Mouse (Mus musculus) layer of hippocampus, adult 9-11 months (tissue): Measurements from ENCODE around the gene Rdh1.
"Not testable (repeated sequence)": the region's sequence is repeated elsewhere in the genome, so short reads cannot be mapped to it uniquely, and the experiment has no call there.

ENCODE experiments used
- DNase-seq: peaks from one replicate; pipeline ENCODE4 v3.0.0; 2022

Gene Rdh1

DNA sequence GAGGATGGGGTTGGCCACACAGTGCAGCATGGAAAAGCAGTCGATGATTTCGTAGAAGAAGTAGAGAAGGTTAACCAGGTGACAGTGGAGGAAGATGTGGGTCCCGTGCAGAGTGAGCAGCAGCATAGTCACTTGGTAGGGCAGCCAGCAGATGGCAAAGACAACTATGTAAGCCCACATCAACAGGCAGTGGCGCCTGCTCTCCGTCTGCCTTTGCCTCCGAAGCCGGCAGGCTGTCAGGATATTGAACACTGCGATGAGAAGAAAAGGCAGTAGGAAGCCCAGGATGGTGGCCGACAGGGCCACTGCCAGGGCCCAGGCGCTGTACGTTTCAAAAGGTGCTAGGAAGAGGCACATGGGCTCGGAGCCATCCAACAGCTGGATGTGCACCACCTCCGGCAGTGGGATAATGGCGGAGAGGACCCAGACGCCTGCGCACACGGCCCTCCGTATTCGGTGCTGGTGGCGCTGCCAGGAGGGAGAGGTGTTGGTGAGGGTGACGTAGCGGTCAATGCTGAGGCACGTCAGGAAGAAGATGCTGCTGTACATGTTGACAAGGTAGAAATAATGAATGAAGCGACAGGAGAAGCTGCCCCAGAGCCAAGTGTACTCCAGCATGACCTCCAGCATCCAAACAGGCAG lies 9.3 kb upstream of the Rdh1 start:
- peak; percentile 50 for DNase-seq

DNA sequence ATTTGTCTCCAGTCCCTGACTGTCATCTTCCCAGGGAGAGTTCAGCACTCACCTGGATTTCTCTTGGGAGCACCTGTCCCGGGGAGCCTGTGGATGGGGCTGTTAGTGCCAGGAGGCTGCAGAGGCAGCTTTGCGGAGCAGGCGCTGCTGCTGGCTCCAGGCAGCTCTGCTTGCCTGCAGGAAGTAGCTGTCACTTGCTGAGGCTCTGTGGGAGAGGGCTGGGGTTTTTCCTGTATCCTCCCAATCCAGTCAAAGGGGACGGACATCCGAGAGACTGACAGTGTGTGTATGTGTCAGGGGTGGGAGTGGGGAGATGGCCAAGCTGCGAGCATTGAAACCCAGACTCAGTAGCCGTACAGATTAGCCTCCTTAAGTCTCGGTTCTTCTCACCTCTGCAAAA lies 8.0 kb upstream of the Rdh1 start, which contains the start of gene Gpr182:
Gene Gpr182 (minus strand): TSS at position 185 of the 400 bp plus-strand sequence.
- DNase-seq: no peak

- DNase-seq: no peak
Measured at GRCm38 (mm10) chr10:127754566-127755166, 4.9 kb upstream of the Rdh1 start.

DNA sequence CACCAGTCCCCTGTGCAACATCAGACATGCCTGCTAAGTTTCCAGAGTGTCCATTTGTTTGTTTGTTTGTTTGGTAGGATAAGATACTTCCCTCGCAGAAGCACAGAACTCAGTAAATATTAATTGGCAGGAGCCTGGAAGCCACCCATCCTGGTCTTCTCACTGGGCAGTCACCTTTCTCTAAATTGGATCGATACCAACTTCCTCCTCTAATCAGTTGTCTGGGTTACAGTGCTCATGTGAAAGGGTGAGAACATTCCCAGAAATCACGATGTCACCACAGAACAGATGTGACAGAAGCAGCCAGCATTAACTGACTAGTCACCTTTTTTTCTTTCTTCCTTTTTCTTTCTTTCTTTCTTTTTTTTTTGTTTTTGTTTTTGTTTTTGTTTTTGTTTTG lies 4.3 kb upstream of the Rdh1 start:
- DNase-seq: no peak

DNA sequence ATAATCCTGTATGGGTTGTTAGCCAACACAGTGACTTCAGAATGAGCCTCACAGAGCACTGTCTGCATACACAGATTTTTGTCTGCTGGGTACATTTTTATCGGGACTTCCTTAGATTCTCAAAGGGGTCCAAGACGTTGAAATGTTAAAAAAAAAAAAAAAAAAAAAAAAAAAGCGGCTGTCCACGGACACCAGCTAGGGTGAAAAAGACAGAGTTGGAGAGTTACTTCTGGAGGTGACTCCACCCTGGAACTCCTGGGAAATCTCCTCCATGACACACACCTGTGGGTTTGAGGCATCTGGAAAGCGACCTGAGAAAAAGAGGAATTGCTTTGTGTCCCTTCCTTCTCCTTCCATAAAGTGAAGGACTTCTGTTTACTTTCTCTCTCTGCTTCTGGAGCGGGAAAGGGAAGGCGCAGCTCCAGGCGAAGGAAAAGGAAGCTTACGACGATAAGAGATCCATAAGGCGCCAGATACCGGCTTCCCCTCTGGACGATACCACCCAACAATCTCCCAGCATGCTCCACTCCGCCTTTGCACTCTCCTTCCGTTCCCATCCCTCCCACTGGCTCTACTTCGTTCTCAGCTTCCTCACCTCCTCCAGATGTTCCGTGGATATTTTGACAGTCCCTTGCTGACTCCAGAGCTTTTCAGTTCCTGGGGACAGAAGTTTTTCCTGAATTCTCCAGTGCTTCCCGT lies 3.6 kb upstream of the Rdh1 start:
- no peak for DNase-seq

DNA sequence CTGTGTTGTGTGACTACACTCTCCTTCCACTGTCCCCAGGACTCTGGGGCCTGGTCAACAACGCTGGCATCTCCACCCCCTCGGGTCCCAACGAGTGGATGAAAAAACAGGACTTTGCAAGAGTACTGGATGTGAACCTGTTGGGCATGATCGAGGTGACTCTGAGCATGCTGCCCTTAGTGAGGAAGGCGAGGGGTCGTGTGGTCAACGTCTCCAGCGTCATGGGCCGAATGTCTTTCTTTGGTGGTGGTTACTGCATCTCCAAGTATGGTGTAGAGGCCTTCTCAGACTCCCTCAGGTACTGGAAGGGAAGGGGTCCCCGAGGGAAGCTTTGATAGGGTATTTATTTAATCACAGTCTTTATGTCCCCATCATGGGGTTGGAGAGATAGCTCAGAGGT lies 3.4 kb downstream of the Rdh1 start:
- DNase-seq: not testable (repeated sequence)

DNA sequence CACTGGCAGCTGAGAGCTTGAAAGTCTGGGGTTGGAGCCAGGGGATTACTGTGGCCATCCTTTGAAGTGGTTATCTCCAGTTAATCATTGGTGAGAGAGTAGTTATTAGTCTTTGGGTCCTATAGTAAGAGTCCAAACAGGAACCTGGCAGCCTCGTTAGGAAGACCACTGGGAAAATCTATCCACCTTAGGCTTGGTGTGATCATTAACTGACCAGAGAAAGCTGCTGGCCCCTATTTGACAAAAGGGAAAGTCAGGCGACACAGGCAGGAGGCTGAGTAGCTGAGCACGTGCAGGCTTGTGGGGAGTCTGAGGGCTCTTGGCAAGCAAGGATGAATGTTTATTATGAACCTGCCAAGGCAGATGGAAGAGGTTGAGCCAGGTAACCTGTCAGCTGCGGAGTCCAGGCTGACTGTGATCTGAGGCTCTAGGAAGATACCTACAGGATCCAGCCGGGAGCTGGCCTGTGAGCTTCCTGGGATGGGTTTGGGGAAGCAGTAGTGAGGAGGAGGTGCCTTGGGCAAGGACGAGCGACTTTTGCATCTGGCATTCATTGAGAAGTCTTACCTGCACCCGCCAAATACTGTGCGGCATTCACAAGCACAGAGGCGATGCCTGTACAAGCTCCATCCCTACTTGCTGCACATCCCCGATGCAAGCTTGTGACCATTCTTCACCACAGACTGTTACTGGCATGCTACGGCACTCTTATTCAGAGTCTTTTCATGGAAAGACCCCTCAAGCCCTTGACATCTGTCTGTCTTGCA lies 4.6 kb downstream of the Rdh1 start:
- no peak for DNase-seq

DNA sequence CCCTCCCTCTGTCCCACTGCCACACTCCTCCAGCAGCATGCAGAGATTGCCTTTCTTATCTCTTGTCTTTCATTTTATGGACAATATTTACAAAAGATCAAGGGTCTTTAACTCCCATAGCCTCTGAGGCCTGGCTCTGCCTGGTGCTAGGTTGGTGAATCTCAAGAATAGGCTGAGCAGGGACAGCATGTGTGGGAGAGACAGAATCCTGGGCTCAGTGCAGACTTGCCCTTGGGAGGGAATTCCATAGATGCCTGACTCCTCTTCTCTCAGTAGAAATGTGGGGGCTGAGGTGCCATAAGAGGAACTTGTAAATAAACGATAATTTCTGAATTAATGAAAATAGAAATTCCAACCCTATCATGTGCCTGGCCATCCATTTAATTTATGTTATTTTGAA lies 7.0 kb downstream of the Rdh1 start:
- DNase-seq: no peak

DNA sequence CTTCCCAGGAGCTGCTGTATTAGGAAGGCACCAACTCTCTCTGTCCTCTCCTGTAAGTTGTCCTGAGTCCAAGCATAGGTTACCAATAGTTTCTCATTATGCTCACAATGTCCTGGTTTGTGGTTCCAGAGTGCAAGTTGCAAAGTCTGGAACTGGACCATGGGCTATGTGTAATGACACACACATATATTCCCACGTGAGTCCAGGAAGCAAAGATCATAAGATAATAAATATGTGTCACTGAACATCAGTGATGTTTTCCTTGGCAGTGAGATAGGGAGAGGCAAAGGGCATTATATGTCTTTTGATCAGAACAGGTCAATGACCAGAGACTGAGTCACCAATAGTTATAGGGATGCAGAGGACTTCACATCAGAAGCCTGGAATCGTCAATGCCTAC lies 16.5 kb downstream of the Rdh1 start, which contains the start of gene Rdh9:
Gene Rdh9 (plus strand): TSS at position 376 of the 400 bp plus-strand sequence.
- no peak for DNase-seq

- DNase-seq: not testable (repeated sequence)
Measured at GRCm38 (mm10) chr10:127782321-127782720, 22.8 kb downstream of the Rdh1 start.

DNA sequence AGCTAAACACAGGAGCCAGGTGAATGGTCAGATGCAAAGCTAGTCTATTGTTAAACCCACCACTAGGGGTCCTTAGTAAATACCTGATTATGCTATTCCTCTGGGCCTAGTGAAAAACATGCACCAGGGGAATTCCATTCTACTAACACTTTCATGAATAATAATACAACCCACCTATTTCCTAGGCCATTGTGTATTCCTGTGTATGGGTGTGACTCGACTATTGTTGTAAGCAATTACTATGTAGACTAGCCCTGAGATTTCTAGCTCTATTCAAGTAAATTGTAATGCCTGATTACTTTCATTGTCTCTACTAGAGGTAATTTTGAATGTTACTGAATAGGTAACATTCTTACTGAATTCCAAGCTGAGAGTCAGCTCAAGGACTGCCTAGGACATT lies 25.9 kb downstream of the Rdh1 start:
- not testable (repeated sequence) for DNase-seq

GRCm38 (mm10) chr10:127799295-127799694 lies 39.8 kb downstream of the Rdh1 start:
- DNase-seq: no peak

DNA sequence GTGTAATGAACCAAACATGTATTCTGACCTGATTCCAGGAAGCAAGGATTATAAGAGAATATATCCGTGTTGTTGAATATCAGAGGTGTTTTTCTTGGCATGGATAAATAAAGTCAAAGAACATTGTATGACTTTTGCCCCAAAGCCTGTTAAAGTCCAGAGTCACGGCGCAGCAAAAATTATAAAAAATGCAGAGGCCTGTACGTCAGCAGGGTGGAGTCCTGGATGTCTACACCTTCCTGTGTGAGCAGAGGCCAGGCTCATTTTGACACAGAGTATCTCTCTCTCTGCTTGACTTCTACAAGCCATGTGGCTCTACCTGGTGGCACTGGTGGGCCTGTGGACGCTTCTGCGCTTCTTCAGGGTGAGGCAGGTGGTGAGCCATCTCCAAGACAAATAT lies 41.4 kb downstream of the Rdh1 start, which contains the start of gene Rdh16:
Gene Rdh16 (plus strand): TSS at position 262 of the 400 bp plus-strand sequence.
- no peak for DNase-seq

GRCm38 (mm10) chr10:127801612-127802011 lies 42.1 kb downstream of the Rdh1 start:
- DNase-seq: no peak

DNA sequence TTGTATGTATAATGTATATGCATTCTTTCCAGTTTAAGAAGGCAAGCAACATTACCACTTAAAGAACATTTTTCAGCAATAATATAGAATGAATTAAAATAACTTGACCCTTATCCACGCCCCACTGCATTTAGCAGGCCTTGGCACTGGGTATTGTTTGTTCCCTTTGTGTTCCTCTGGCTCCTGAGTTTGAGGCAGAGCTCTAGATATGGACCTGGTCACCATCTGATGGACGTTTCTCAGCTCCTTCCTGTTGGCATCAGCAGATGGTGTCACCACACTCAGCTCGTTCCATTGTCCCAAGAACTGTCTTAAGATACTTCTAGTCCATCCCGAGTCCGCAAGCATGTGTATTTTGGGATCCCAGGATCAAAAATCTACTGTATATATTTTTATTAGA lies 42.7 kb downstream of the Rdh1 start:
- no peak for DNase-seq

DNA sequence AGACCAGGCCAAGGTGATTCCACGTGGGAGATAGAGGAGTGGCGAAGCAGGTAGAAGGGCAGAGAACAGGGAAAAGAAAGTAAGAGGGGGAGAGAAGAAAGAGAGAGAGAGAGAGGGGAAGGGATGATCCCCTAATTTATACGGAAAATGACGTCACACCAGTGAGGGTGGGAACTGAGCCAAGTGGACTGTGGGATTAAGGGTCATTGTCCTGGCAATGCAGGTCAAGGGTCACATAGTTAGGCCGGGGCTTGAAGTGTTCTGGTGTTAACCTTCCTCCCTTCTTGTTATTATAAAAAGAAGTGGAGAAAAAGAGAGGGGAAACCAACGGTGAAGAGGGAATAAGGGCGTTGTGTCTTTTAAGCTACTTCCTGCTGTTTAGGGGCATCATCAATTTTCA lies 44.9 kb downstream of the Rdh1 start:
- DNase-seq: no peak

- no peak for DNase-seq
Measured at GRCm38 (mm10) chr10:127815888-127816287, 56.4 kb downstream of the Rdh1 start.

DNA sequence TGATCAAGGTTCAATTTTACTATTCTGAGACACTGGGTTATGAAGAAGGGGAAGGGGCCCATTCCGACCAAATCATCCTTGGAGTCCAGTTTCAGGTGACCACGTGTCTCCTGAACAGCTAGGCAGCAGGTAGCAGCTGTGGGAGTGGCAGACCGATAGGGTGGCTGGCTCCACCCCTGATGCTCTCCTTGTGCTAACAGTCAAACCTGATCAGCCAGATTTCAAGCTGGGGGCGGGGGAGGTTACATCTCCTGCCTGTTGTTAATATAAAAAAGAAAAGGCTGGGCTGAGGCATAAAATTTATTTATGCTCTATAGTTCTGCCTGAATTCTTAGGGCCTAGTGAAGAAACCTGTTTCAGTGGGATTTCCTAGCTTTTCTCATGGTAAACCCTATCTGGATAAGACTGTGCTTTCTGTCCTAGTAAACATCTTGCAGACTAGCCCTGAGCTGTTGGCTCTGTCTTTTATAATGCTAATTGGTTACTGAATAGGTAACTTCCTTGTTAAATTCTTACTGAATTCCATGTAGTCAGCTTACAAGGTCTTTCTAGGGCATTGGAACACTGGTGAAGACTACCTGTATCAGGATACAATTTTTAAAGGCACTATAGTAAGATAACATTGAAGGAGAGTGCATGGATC lies 57.9 kb downstream of the Rdh1 start:
- not testable (repeated sequence) for DNase-seq
